Mouse (Mus musculus): ENCODE measurements around the gene S100a13.

Gene S100a13

DNA sequence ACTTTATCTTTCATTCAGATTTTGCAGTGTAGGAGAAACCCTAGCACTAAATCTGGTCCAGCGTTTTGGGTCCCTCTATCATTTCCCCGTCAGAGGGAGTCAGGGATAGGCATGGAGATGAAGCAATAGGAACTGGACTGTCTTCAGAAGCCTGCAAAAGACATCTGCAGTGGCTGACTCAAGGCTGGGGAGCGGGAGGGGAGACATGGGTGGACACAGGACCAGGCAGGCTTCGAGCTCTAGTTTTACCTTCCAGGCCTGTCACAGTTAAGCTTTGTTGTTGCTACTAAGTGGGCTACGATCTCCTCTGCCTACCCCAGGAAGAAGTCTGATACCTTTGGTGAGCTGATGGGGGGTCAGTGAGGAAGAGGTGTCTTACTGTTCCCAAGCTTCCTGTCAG lies 2.0 kb upstream of the S100a13 start:
- Histone ChIP-seq H3K9me3 (ENCODE audit: low read length) (no peaks in the 10 kb centered on the region), H3K4me1 (replicated peaks; ENCODE audit: low read depth, low read length) (peaks cover 60% of the 10 kb centered on the region), H3K27me3 (ENCODE audit: insufficient read depth, low read length) (peaks cover 38% of the 10 kb centered on the region), H3K36me3 (ENCODE audit: insufficient read depth, low read length) (peaks cover 18% of the 10 kb centered on the region), H3K4me3 (replicated peaks; ENCODE audit: low read length) (no peak overlapping the region)
- TF ChIP-seq CTCF (conservative IDR thresholded peaks at IDR 0.05; ENCODE audit: low read length) (no peak), NANOG (IDR thresholded peaks at IDR 0.05; ENCODE audit: borderline replicate concordance, low read length) (no peak), POU5F1 (IDR thresholded peaks at IDR 0.05; ENCODE audit: borderline replicate concordance, low read length) (no peak)

DNA sequence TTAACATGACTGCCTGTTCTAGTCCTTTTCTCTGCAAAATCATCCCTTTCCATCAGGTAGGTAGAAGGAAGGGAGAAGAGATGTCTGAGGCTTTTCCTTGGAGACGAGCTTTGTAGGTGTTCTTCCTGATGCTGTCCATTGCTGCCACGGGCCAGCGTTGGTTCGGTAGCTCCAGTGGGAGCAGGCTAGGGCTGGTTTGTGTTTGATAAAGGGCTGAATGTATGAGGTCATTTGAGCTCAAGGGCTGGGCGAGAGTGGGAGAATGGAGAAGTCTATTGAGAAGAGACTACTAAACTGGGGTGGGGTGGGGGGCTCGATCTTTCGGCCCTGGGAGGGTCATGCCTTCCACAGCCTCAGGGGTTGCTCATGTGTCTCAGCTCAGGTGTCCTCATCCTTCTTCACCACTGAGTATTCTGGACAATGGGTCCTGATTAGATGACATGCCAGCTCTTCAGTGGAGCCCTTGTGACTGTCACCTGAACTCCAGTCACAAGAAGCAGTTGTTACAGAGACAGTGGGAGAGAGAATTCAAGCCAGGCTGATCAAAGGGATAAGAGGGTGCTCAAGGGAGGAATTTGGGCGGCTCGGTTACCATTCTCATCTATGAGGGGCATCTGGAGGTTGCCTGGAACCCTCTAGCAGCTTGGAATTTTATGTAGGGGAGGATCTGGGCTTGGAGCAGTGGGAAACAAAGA lies 1.1 kb upstream of the S100a13 start:
- peak; percentile 46; the same call in 1 of the 2 replicates for TF ChIP-seq NANOG (IDR thresholded peaks at IDR 0.05; ENCODE audit: borderline replicate concordance, low read length)
- no peak for TF ChIP-seq CTCF (conservative IDR thresholded peaks at IDR 0.05; ENCODE audit: low read length)
- TF ChIP-seq POU5F1 (IDR thresholded peaks at IDR 0.05; ENCODE audit: borderline replicate concordance, low read length): no peak
- Histone ChIP-seq H3K9me3 (ENCODE audit: low read length) (no peaks in the 10 kb centered on the region), H3K27me3 (ENCODE audit: insufficient read depth, low read length) (peaks cover 38% of the 10 kb centered on the region), H3K4me3 (replicated peaks; ENCODE audit: low read length) (peak overlapping the region; percentile 73), H3K4me1 (replicated peaks; ENCODE audit: low read depth, low read length) (peaks cover 60% of the 10 kb centered on the region), H3K36me3 (ENCODE audit: insufficient read depth, low read length) (peaks cover 9% of the 10 kb centered on the region; the same call in 1 of the 2 replicates)

DNA sequence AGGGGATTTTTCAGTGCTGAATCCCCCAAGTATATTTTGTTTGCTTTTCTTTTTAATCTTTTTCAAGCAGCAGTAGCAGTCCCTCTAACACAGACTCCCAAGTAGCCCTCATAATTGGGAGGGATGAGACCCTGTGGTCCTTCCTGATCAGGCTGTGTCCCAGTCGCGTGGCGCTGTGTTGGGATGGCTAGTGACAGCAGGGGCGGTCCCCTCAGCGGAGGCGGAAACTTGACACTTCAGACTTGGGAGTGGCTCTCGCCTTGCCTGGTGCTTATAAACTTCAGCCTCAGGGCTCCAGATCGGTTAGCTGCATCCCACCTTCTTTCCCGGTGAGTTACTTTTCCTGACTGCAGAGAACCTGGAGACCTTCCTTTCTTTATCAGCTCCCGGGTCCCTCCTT lies 456 bp downstream of the S100a13 start:
- Histone ChIP-seq H3K4me1 (replicated peaks; ENCODE audit: low read depth, low read length) (peaks cover 62% of the 10 kb centered on the region), H3K36me3 (ENCODE audit: insufficient read depth, low read length) (peaks cover 8% of the 10 kb centered on the region; the same call in 1 of the 2 replicates), H3K4me3 (replicated peaks; ENCODE audit: low read length) (peak overlapping the region; percentile 73), H3K9me3 (ENCODE audit: low read length) (no peaks in the 10 kb centered on the region), H3K27me3 (ENCODE audit: insufficient read depth, low read length) (peaks cover 38% of the 10 kb centered on the region)
- no peak for TF ChIP-seq CTCF (conservative IDR thresholded peaks at IDR 0.05; ENCODE audit: low read length)
- TF ChIP-seq POU5F1 (IDR thresholded peaks at IDR 0.05; ENCODE audit: borderline replicate concordance, low read length): no peak
- no peak for TF ChIP-seq NANOG (IDR thresholded peaks at IDR 0.05; ENCODE audit: borderline replicate concordance, low read length)

DNA sequence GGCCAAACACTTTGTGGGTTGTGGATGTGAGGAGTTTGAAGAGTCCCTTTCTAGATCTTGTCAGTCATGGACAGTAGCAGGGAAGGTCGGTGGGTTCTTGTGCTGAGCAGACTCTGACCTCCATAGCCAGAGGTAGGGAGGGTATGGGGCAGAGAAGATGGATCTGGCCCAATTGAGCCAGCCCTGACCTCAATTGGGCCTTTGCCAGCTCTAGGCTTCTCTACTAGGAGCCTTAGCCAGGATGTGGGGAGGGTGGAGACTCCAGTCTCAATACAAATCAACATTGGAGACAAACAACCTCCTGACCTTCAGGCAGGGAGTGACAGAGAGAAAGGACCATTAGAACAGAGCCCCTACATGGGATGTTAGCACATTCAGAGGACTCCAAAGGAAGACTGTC lies 1.0 kb downstream of the S100a13 start:
- Histone ChIP-seq H3K9me3 (ENCODE audit: low read length) (no peaks in the 10 kb centered on the region), H3K4me3 (replicated peaks; ENCODE audit: low read length) (peak overlapping the region; percentile 73), H3K4me1 (replicated peaks; ENCODE audit: low read depth, low read length) (peaks cover 56% of the 10 kb centered on the region), H3K36me3 (ENCODE audit: insufficient read depth, low read length) (peaks cover 8% of the 10 kb centered on the region; the same call in 1 of the 2 replicates), H3K27me3 (ENCODE audit: insufficient read depth, low read length) (peaks cover 38% of the 10 kb centered on the region)
- TF ChIP-seq NANOG (IDR thresholded peaks at IDR 0.05; ENCODE audit: borderline replicate concordance, low read length) (no peak), CTCF (conservative IDR thresholded peaks at IDR 0.05; ENCODE audit: low read length) (no peak), POU5F1 (IDR thresholded peaks at IDR 0.05; ENCODE audit: borderline replicate concordance, low read length) (no peak)

DNA sequence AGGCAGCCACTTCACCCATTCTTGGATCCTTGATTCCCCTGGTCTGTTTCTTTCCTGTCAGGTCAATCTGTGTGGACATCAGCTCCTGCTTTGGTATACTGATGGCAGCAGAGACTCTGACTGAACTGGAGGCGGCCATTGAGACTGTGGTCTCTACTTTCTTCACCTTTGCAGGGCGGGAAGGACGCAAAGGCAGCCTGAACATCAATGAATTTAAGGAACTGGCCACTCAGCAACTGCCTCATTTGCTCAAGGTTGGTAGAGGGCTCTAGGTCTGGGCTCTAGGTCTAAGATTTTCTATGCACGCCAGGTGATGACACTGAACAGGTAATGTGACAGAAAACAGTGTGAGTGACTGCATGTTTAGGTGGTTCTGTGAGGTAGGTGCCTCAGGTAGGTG lies 1.6 kb downstream of the S100a13 start:
- Histone ChIP-seq H3K36me3 (ENCODE audit: insufficient read depth, low read length) (peaks cover 6% of the 10 kb centered on the region; the same call in 1 of the 2 replicates), H3K27me3 (ENCODE audit: insufficient read depth, low read length) (peaks cover 38% of the 10 kb centered on the region), H3K4me3 (replicated peaks; ENCODE audit: low read length) (peak overlapping the region; percentile 73), H3K4me1 (replicated peaks; ENCODE audit: low read depth, low read length) (peaks cover 55% of the 10 kb centered on the region), H3K9me3 (ENCODE audit: low read length) (no peaks in the 10 kb centered on the region)
- no peak for TF ChIP-seq POU5F1 (IDR thresholded peaks at IDR 0.05; ENCODE audit: borderline replicate concordance, low read length)
- TF ChIP-seq CTCF (conservative IDR thresholded peaks at IDR 0.05; ENCODE audit: low read length): no peak
- TF ChIP-seq NANOG (IDR thresholded peaks at IDR 0.05; ENCODE audit: borderline replicate concordance, low read length): no peak

DNA sequence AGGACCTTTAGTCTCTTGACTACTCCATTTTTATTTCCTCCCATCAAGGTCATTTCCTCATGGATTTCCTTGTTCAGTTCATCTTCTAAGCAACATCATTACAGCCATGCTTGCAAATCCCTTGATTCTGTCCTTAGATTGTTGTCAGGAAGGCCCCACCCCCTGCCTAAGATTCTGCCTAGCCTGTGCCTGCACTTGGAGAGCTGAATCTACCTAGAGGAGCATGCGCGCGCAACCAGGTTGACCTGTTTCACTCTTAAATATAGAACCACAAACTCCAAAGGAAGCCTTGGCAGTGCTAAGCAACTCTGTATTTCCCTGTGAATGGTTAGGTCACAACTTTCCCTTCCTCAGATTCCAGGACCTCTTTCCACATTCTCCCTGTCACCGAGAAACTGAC lies 3.5 kb downstream of the S100a13 start:
- H3K27me3 ChIP-seq (ENCODE audit: insufficient read depth, low read length): peaks cover 32% of the 10 kb centered on the region
- H3K4me1 ChIP-seq (replicated peaks; ENCODE audit: low read depth, low read length): peaks cover 45% of the 10 kb centered on the region
- H3K9me3 ChIP-seq (ENCODE audit: low read length): no peaks in the 10 kb centered on the region
- TF ChIP-seq NANOG (IDR thresholded peaks at IDR 0.05; ENCODE audit: borderline replicate concordance, low read length) (no peak), CTCF (conservative IDR thresholded peaks at IDR 0.05; ENCODE audit: low read length) (no peak)
- no peak overlapping the region for H3K4me3 ChIP-seq (replicated peaks; ENCODE audit: low read length)
- no peaks in the 10 kb centered on the region for H3K36me3 ChIP-seq (ENCODE audit: insufficient read depth, low read length)

DNA sequence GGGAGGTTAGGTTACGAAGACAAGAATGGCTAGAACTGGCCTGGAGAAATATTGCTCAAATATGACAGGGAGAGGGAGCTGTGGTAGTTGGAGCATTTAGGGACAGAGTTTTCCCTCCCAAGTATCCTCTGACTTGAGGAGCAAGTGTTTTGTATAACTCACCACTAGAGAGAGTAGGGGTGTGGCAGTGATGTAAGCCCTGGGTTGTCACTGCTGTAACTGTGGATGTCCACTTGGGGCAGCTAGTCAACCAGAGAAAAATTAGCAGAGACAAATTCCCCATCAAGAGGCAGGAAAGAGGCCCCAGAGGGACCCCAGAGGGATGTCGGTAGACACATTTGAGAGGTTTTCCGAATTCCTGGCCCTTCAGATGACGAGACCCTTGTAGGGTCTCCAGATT lies 11.2 kb downstream of the S100a13 start:
- H3K36me3 ChIP-seq (ENCODE audit: insufficient read depth, low read length): no peaks in the 10 kb centered on the region
- TF ChIP-seq NANOG (IDR thresholded peaks at IDR 0.05; ENCODE audit: borderline replicate concordance, low read length) (no peak), POU5F1 (IDR thresholded peaks at IDR 0.05; ENCODE audit: borderline replicate concordance, low read length) (no peak), CTCF (conservative IDR thresholded peaks at IDR 0.05; ENCODE audit: low read length) (peak; percentile 70)
- H3K4me3 ChIP-seq (replicated peaks; ENCODE audit: low read length): no peak overlapping the region
- peaks cover 32% of the 10 kb centered on the region for H3K4me1 ChIP-seq (replicated peaks; ENCODE audit: low read depth, low read length)
- peaks cover 19% of the 10 kb centered on the region; the same call in 1 of the 2 replicates for H3K27me3 ChIP-seq (ENCODE audit: insufficient read depth, low read length)
- H3K9me3 ChIP-seq (ENCODE audit: low read length): no peaks in the 10 kb centered on the region

DNA sequence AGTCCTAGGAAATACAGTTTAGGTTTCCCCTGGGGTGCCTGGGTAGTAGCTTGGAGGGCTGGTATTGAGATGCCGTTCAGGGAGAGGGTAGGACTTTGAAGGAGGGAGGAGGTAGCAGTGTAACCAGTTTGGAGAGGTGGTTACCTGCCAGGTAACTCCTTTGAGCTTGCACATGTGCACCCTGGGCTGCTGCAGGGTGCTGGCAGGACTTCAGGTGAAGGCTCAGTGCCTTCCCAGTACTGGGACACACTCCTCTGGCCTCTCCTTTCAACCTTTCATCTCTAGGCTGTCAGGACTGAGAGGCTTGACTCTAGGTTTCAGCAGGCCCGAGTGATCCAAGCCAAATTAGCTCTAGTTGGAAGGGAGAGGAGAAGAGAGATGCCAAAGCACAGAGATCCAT lies 11.8 kb downstream of the S100a13 start:
- no peaks in the 10 kb centered on the region for H3K9me3 ChIP-seq (ENCODE audit: low read length)
- no peak overlapping the region for H3K4me3 ChIP-seq (replicated peaks; ENCODE audit: low read length)
- H3K4me1 ChIP-seq (replicated peaks; ENCODE audit: low read depth, low read length): peaks cover 32% of the 10 kb centered on the region
- H3K36me3 ChIP-seq (ENCODE audit: insufficient read depth, low read length): no peaks in the 10 kb centered on the region
- TF ChIP-seq POU5F1 (IDR thresholded peaks at IDR 0.05; ENCODE audit: borderline replicate concordance, low read length) (no peak), NANOG (IDR thresholded peaks at IDR 0.05; ENCODE audit: borderline replicate concordance, low read length) (no peak), CTCF (conservative IDR thresholded peaks at IDR 0.05; ENCODE audit: low read length) (no peak)
- H3K27me3 ChIP-seq (ENCODE audit: insufficient read depth, low read length): peaks cover 16% of the 10 kb centered on the region; the same call in 1 of the 2 replicates

All from E14TG2a.4 (cell line).